Mouse (Mus musculus) right cerebral cortex, adult 2 months (tissue): ENCODE measurements around the gene Coro2b.
A peak's percentile ranks its signal among the peaks of the same experiment; 100 is the strongest.

ENCODE experiments used
- DNase-seq, 2 experiments: peaks; one replicate each; pipeline ENCODE4 v3.0.0; 2021 to 2022; ENCODE audit warnings: low spot score in 2 of 2

Coro2b gene

DNA sequence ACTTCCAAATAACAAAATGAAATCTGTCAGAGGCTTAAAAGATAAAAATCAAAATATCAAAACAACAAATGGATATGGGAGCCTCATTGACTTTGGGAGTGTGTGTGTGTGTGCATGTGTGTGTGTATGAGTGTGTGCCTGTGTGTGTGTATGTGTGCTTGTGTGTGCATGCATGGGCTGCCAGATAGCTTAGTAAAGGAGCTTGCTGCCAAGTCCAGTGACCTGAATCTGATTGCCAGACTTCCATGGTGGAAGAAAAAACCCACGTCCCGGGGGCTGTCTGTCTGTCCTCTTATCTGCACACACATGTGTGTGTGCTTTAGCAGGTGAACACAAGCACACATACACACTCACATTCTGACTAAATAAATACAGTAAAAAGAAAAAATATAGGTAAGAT lies 143.3 kb downstream of the Coro2b start:
- DNase-seq, result no peak

GRCm38 (mm10) chr9:62389735-62390134 lies 147.1 kb downstream of the Coro2b start:
- no peak for DNase-seq

DNA sequence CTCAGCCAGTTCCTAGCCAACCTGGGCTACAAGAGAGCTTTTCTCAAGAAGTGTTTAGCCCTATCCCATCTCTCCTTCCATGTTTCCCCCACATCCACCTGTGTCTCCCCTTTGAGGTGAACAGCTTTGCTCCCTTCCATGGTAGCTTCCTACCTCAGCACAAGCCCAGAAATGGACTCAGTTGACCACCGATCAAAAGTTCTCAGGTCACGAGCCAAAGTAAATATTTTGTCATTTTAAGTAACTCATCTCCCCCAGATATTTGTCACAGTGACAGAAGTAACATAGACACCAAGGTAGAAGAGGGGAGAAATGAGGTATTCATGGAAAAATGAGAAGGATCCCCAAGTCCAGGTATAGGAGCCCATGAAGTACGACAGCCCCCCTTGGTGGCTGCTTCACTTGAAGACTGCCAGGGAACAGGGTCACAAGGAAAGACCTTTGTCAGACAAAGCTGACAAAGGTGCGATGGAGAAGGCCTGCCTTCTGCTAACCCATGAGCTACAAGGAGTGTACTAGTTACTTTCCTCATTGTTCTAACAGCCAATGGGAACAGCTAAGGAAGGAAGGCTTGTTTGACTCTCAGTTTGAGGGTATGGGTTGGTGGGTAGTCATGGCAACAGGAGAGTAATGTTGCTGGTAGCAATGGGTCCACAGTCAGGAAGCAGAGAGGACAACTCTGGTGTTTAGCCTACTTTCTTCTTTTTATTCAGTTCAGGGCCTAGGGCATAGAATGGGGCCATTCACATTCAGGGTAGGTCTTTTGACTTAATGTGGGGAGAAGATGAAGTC lies 150.9 kb downstream of the Coro2b start:
- no peak for DNase-seq

- no peak for DNase-seq
Observed at GRCm38 (mm10) chr9:62385062-62385461, 151.8 kb downstream of the Coro2b start.

GRCm38 (mm10) chr9:62382519-62383084 lies 154.2 kb downstream of the Coro2b start:
- no peak for DNase-seq

DNA sequence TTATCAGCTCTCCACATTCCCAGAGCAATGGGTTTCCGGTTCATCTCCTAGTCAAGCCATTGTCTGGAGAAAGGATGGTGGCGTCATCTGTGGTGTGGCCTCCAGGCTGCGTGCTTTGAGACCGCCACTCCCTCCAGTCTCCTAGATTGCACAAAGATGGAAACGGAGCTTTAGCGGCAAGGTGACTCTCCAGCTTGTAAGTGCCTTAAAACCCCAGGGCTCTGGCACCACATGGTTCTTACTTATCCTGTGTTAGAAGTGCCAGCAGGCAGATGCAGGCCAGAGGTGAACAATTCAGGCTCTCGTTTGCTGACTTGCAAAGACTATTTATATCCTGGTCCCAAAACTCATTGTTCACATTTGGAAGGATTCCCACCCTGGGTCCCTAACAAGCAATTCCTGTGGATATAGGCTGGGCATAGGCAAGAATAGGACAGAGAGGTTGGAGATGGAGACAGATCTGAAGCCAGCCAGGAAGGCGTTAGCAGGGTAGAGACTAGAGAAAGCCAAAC lies 155.4 kb downstream of the Coro2b start:
- DNase-seq, result no peak

DNA sequence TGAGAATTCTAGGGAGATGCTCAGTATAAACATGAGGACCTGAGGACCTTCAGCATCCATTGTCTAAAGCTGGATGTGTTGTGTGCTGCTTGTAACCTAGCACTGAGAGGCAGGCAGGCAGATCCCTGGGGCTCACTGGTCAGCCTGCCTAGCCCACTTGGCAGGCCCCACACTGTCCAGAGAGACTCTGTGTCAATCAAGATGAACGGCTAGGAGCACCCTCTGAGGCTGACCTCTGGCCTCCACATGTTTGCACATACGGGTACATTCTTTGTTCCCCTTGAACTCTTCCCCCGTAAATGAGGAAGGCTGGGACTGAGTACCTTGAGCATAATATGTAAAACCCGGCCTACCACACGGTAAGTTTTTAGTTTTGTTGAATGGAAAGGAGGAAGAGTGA lies 156.5 kb downstream of the Coro2b start:
- DNase-seq, result no peak

GRCm38 (mm10) chr9:62377897-62378296 lies 158.9 kb downstream of the Coro2b start:
- no peak for DNase-seq

- DNase-seq, result no peak
Observed at GRCm38 (mm10) chr9:62374276-62374675, 162.6 kb downstream of the Coro2b start.

DNA sequence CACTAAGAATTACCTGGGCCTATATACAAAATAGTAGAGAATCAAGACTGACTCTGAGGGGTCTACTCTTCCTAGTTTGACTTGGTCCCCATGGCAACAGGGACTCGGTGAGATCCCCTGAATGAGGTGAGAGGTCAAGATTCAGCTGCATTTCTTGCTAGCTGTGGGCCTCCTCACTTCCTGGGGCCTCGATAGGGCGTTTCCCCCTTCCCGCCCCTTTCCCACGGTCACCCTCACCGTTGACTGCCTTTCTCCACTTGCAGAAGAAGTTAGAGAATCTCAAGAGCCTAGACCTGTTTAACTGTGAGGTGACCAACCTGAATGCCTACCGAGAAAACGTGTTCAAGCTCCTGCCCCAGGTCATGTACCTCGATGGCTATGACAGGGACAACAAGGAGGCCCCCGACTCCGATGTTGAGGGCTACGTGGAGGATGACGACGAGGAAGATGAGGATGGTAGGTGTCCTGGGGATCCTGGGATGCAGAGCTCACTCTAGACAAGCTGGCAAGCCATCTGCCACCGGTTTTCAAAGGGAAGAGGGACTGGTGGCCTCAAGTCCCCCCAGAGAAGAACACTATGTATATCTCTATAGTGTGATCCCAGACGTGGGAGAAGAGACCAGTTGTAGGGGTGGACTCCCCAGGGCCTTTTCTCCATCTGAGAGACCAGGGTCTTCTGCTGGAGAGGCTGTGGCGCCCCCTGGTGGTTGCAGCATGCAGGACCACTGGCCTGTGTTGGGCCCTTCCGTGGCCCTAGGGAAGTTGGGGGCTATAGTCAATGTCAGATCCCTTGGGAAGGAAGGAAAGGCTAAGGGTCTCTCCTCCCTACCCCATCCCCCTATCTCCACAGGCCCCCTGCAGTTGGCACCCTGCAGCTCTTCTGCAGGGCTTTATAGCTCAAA lies 163.4 kb downstream of the Coro2b start:
- peak; percentile 52 to 65 for DNase-seq

GRCm38 (mm10) chr9:62372556-62373221 lies 164.2 kb downstream of the Coro2b start:
- no peak for DNase-seq

- DNase-seq, result no peak
Observed at GRCm38 (mm10) chr9:62371745-62372555, 164.9 kb downstream of the Coro2b start.

GRCm38 (mm10) chr9:62370648-62371280 lies 166.1 kb downstream of the Coro2b start:
- no peak for DNase-seq

DNA sequence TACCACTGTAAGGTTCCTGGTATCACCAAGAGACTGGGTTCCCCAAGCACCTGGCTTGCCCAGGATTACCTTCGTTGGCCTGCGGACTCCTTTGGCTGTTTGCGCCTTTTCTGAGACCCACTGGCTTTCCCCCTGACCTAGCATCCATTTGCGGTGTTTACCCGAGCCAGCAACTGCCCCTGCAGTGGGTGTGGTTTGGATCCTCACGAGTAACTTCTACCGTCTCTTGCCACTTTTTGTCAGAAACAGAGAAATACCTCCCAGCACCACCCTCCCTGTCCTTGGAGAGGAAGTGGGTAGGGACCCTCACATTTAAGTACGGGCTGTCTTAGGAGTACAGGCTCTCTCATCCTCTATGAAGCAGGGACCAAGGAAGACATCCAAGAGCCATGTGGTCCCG lies 166.7 kb downstream of the Coro2b start:
- no peak for DNase-seq
